Mouse (Mus musculus): ENCODE results near the gene Prdm16. TPM values are rescaled to one million over a fixed set of nuclear protein-coding genes. Genes with fewer than 3 reads are reported as not detected.
A peak's percentile ranks its signal among the peaks of the same experiment; 100 is the strongest.

Prdm16 gene
- total RNA-seq, 1 experiment from 2014 or later = 6.5 TPM

DNA sequence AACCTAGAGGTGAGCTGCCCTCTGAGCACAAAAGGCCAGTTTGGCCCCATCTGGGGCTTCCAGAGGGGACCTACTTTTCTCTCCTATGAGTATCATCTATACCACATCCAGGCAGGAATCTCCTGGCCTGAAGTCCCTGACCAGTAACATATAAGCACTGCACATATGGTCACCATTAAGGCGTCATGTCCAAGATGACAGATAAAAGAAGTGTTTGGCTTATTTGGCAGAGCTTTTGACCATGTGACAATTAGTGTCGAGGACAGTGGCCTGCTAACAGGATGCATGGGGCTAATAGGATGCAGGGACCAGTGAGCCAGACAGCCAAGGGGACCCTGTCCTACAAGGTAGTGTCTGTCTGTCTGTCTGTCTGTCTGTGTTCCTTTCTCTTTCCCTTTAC lies 250.8 kb downstream of the Prdm16 start:
- DNase-seq = no peak

DNA sequence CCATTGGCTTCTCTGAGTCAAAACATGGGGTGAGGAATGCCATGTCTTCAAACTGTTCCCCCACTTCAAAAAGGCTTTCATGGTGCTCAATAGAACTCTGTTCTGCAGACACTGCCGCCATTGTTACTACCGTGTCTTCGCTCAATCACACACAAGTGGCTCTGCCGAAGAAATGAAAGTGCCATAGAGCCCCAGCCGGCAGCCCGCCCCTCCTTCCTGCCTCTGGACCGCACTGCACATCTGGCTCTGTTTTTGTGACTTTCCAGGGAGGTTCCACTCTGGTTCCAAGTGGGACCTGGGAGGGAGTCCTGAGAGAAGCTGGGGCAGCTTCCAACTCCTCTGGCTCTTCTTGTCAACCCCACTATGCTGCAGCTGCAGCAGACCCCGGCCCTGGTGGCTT lies 251.5 kb downstream of the Prdm16 start:
- no peak for DNase-seq

- no peak for DNase-seq
Measured at GRCm38 (mm10) chr4:154378876-154379275, 257.8 kb downstream of the Prdm16 start.

- no peak for DNase-seq
Measured at GRCm38 (mm10) chr4:154375939-154376625, 260.6 kb downstream of the Prdm16 start.

DNA sequence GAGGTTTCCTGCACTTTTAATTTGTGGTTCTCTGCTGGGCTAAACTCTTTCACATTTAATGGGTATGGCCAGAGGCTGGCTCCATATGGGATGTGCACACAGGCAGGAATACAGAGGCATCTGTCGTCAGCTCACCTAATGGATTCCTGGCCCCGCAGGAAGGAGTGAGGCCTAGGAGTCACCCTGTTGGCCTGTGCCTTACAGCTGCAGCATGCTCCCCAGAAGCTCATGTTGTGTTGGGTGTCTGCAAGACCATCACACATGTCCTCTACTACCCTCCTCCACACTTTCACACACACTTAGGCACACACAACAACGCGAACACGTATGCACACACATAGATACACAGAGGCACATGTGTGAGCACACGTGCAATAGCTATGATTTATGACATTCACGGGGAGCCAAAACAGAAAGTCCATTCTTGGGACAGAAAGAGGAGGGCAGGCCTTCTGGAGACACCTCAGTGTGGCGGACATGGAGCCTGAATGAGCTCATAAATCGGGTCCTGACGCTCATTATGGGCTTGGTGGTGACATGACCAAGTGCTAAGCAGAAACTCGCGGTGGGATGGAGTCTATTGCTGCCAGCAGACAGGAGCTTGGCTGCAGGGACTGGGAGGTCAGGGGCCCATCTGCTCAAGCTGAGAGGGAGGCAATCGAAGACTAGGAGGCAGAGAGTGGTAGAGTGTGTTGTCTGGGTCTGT lies 265.0 kb downstream of the Prdm16 start:
- no peak for DNase-seq

DNA sequence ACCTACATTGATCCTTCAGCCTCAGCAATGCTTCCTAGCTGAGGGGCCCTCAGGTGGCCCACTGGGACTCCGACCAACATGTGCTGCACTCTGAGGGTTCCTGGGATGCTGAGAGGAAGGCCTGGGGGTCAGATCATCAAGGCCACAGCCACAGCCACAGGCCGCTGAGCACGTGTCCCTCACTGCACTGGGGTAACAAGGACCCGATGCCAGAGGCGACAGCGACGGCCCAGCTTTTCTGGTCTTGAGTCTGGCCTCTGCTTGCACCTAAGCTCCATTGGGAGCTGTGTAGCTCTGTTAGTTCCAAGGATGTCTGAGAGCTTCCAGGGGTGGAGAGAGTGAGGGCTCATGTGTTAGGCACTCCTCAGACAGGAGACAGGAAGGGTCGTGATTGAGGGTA lies 265.8 kb downstream of the Prdm16 start:
- DNase-seq = no peak

DNA sequence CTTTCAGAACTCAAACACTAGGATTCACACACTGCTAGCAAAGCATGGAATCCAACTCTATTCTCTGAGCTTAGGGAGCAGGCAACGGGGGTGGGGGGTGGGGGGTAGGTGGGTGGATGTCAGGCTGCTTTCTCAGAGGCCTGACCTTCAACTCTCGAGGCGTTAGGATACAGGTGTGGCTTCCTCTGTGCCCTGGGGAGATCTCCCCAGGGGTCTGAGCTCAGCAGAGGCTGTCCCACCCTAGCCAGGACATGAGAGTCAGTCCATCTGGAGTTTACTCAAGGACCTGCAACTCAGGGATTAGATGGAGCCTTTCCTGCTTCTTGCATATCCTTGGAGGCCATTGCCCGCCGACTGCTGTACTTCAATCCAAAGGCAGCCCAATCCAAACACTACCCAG lies 267.6 kb downstream of the Prdm16 start:
- DNase-seq = no peak

- DNase-seq = no peak
Measured at GRCm38 (mm10) chr4:154366836-154367235, 269.8 kb downstream of the Prdm16 start.

DNA sequence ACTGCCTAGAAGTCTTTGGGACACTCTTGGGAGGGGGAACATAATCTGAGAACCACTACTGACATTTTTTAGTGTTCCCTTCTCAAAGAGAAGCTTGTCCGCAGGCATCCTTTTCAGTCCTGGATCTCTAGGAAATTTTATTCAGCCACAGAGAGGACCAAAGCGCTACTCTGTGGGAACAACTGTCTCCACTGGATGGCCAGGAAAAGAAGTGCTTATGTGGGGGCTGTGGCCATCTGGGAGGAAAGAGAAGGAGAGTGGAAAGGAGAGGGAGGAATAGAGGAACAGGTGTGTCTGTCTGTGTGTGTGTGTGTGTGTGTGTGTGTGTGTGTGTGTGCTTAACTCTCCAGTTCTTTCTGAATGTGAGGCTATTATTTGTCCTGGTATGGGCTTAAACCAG lies 271.9 kb downstream of the Prdm16 start:
- DNase-seq = no peak

DNA sequence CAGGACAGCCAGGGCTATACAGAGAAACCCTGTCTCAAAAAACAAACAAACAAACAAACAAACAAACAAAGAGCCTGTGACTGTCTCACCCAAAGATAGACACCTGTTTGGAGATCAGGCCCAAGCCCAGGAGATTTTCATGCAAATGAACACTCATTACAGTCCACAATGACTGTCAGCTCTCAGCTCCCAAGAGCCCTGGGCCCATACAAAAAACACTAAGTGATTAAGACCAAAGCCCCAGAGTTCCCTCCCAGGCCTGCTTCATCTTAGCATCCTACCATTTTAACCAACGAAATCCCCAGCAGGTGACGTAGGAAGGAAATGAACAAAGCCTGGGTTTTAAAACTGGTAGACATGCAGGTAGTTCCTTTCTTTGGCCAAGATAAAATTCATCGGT lies 275.8 kb downstream of the Prdm16 start:
- no peak for DNase-seq

DNA sequence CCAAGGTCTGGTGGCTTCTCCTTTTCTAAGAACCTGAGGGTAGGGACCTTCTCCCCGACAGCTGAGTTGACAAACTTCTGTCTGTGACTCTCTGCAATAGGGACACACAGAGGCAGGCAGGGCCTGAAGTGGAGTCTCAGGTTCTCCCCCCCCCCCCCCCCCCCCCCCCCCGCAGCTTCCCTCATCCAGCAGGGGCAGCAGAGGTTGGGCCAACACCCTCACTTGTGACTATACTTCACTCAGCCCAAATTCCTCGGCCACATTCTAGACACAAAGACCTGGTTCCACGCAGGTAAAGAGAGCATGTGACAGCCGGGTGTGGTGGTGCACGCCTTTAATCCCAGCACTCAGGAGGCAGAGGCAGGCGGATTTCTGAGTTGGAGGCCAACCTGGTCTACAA lies 276.2 kb downstream of the Prdm16 start:
- DNase-seq = no peak

- no peak for DNase-seq
Measured at GRCm38 (mm10) chr4:154359762-154360300, 276.8 kb downstream of the Prdm16 start.

DNA sequence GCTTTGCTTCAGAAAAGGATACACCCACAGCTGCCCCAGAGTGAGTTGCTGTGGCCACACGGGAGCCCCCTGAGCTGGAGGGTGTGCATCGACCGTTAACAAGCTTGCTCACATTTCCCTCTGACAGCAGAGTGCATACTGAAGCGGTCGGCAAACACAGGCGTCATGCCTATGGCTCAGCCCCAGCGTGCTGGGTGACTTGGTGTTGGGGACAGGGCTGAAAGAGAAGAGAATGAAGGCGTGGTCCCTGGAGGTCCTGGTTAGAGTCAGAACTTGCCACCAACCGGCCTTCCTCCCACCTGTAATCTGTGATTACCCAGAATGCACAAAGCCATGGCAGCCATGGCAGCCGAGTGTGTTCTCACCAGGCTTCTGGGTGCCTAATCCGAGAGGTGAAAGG lies 277.9 kb downstream of the Prdm16 start:
- no peak for DNase-seq

GRCm38 (mm10) chr4:154358370-154358769 lies 278.3 kb downstream of the Prdm16 start:
- no peak for DNase-seq

DNA sequence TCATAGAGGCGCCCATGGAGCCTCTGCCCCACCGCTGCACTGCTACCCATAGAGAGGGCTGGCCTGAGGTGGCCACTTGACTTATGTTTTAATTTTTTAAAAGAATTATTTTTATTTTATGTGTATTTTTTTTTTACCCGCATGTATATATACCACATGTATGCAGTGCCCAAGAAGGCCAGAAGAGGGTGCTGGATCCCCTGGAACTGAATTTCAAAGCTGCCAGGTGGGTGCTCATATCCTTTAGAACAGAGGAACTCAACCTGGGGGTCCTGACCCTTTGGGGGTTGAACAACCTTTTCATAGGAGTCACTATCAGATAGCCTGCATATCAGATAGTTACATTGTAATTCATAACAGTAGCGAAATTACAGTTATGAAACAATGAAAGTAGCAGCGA lies 281.3 kb downstream of the Prdm16 start:
- no peak for DNase-seq

- no peak for DNase-seq
Measured at GRCm38 (mm10) chr4:154352246-154352645, 284.4 kb downstream of the Prdm16 start.

DNA sequence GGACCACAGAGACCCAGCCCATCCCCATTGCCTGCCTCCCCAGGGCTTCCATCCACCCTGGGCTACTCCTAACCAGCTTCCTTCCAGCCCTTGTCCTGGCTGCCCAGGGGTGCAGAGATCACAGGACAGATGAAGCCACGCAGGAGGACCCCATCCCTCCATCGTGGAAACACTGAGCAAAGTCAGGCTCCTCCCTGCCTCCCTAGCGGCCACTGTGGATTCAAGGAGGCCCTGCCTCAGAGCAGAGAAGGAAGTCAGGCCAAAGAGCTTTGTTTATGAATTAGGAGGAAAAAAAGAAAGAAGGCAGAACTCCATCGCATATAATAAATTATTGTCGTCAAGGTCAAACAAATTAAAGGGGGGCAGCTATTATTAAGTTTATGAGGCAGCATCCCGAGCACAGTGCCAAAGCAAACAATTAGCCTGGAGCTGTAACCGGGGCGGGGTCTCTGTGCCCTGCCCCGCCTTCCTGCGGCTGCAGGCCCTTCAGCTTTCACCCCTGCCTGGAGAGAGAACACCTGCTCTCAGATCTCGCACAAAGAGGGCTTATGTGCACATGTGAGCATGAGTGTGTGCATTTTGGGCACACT lies 288.4 kb downstream of the Prdm16 start:
- no peak for DNase-seq

- no peak for DNase-seq
Measured at GRCm38 (mm10) chr4:154346731-154347522, 289.7 kb downstream of the Prdm16 start.

DNA sequence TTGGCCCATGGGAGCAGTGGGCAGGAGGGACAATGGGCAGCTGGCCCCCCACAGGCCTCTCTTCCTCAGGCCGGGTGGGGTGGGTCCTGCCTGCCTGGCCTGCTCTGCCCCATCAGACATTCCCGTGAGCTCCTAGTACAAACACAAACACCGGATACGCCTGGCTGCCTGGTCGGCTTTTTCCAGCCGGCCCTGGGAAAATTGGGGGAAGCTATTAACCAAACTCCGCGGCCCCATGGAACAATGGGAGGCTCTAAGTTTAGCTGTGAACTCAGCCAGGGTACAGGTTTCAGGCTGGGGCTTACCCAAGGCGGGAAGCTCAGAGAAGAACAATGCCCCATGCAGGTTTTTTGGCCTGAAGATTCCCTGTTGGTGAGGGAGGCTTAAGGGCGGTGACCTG lies 300.0 kb downstream of the Prdm16 start:
- DNase-seq = no peak

GRCm38 (mm10) chr4:154335761-154336160 lies 300.9 kb downstream of the Prdm16 start, which contains the start of gene B230104I21Rik:
Gene B230104I21Rik, plus strand, starts transcription at chr4:154336127.
- no peak for DNase-seq

GRCm38 (mm10) chr4:154334699-154335402 lies 301.8 kb downstream of the Prdm16 start:
- DNase-seq = peak; percentile 56

- no peak for DNase-seq
Measured at GRCm38 (mm10) chr4:154333300-154333699, 303.4 kb downstream of the Prdm16 start.
